Mouse (Mus musculus): ENCODE data around the gene Aifm3.

DNA sequence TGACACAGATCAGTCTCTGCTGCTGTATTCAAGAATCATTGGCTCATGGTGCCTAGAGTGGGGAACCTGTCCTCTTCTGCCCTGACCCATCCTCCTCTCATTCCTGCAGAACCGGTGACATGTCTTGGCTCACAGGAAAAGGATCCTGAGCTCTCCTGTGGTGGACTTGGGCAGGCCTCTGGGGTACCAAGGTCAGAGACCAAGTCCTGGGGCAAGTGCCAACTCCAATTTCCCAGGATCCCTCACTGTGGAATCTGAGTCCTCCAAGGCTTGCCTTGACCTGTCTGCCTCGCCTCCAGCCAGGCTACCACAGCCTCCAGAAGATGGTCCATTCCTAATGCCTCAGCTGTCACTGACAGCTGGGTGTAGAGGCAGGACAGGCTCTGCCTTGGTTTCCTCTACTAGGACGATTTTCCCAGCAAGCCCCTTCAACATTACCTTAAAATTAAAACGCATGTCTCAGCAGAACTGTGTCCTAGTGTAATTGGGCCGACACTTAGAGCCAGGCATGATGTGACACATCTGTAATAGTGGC is 17.7 kb downstream of the Aifm3 start:
- TF ChIP-seq FLI1 (IDR thresholded peaks at IDR 0.05; ENCODE audit: low read length) (no peak), GATA1 (IDR thresholded peaks at IDR 0.05; ENCODE audit: borderline replicate concordance, low read length) (no peak)

All from megakaryocyte, embryonic 14.5 days (primary cell).